Mouse (Mus musculus) monocyte, adult 2 months (primary cell): ENCODE results near the gene Gm49325.

Source experiments
- DNase-seq, 2 experiments: peaks; one replicate each; pipeline ENCODE4 v3.0.0; 2022; ENCODE audit warnings: low spot score in 2 of 2, low read depth in 1 of 2

Gm49325 gene

DNA sequence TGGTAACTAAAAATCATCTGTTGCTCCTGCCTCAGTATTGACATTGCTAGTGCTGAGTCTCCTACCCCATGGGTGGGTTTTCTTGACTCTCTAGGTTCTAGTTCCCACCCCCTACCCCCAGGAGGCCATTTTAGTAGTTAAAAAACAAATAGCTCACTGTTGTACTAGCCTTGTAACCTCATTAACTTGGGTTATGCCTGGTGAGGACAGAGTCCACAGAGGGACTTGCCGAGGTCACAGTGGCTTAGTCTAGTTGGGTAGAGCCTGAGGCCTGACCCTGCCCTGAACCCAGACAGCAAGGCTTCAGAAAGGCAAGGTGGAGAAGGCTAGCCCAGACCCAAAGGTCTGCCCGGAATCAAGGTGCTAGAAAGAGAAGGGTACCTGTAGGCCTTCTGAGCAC lies 18.0 kb upstream of the Gm49325 start:
- DNase-seq: no peak

- no peak for DNase-seq
Measured at GRCm38 (mm10) chr10:77589117-77589516, 16.9 kb upstream of the Gm49325 start.

DNA sequence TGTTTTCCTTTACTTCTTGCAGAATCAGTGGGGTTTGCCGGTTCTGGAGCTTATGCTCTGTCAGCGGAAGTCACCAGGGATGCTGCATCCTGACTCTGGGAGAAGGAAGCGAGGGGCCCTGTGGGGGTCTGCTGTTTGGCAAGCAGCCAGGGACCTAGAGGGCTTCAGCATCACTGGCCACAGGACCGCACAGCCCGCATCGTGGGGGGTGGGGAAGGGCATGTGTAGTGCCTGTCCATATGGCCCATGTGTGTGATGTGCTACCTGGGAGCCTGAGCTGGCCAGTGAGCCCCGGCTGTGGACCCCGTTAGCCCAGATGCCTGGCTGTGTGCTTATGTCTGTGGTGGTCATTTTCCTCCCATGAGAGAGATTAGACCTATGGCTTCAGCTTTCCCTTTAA lies 16.2 kb upstream of the Gm49325 start:
- DNase-seq: no peak

GRCm38 (mm10) chr10:77590812-77591211 lies 15.2 kb upstream of the Gm49325 start:
- peak in 1 of 2 experiments; percentile 14 for DNase-seq

- no peak for DNase-seq
Measured at GRCm38 (mm10) chr10:77591546-77591945, 14.5 kb upstream of the Gm49325 start.

- DNase-seq: no peak
Measured at GRCm38 (mm10) chr10:77596060-77596459, 9.9 kb upstream of the Gm49325 start.

- DNase-seq: no peak
Measured at GRCm38 (mm10) chr10:77603021-77603420, 3.0 kb upstream of the Gm49325 start.

- no peak for DNase-seq
Measured at GRCm38 (mm10) chr10:77604111-77604510, 1.9 kb upstream of the Gm49325 start.

DNA sequence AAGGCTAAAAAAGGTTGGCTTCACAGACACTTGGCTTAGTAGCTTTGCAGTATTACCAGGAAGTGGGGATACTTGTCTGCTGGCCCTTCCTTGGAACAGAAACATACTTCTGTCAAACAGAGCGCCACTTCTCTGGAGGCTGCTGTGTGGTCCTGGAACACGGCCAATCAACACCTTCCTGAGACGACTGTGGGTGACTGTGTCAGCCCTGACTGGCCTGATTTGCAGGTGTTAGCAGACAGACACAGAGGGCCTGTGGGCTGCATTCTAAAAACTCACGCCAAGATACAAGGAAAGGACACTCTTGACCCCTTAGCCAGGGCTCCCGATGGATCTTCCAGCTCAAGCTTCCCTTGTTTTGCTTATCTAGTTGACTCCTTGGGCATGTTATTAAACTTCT lies 1.0 kb upstream of the Gm49325 start:
- DNase-seq: no peak

- DNase-seq: no peak
Measured at GRCm38 (mm10) chr10:77605368-77605767, 629 bp upstream of the Gm49325 start.

- peak in 1 of 2 experiments; percentile 18 for DNase-seq
Measured at GRCm38 (mm10) chr10:77606855-77607254, 858 bp downstream of the Gm49325 start.

- DNase-seq: no peak
Measured at GRCm38 (mm10) chr10:77607441-77607840, 1.4 kb downstream of the Gm49325 start.

DNA sequence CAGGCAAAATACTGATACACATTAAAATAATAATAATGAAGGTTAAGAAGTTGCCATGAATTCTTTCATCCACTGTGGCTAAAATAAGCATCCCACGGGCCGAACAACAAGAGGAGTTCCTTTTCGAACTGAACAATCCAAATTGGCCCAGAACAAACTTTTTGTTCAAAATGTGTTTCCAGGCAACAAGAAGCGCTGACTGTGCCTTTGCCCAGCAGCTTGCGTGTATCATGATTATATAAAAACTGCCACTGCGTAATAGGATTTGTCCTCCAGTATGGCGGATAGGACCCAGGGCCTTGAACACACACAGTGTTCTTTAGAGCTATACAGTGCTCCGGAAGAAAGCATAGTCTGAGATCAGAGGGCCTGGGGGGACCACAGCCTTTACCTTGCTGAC lies 2.6 kb downstream of the Gm49325 start:
- no peak for DNase-seq

DNA sequence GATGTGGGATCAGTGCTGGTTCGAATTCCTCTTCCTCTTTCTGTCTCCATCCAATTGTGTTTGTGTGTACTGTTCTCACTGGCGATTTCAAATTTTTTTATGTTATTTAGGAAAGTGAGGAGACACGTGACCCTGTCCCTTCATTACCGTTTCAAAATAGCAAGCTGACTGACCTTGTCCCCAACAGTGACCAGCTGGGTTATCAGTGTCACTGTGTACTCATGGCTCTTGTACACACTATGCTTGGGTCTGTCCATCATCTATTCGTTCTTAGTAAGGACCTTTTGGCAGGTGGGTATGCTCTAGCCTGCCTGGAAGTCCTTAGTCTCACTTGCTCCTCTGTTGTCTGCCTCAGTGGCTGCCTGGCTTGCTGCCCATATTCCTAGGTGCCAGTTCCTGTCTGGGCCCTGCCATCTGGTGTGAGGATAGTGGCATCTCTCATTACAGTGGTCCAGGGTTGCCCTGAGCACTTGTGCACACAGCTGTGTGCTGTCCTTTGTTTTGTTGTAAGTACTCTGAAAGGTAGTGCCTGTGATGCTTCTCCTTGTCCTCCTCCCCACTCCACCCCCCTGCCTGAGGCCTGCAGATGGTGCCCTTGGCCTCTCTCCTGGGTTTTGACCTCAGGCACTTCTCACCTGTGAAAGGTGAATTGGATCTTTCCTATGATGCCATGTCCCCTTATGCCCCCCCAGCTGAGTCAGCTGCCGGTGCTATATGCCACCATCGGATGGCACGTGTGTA lies 4.4 kb downstream of the Gm49325 start:
- DNase-seq: no peak

GRCm38 (mm10) chr10:77613409-77613808 lies 7.4 kb downstream of the Gm49325 start:
- DNase-seq: no peak

- no peak for DNase-seq
Measured at GRCm38 (mm10) chr10:77615647-77616046, 9.7 kb downstream of the Gm49325 start.

GRCm38 (mm10) chr10:77616166-77616565 lies 10.2 kb downstream of the Gm49325 start:
- DNase-seq: no peak

- DNase-seq: no peak
Measured at GRCm38 (mm10) chr10:77616926-77617325, 10.9 kb downstream of the Gm49325 start.

GRCm38 (mm10) chr10:77621546-77621945 lies 15.5 kb downstream of the Gm49325 start:
- DNase-seq: no peak

DNA sequence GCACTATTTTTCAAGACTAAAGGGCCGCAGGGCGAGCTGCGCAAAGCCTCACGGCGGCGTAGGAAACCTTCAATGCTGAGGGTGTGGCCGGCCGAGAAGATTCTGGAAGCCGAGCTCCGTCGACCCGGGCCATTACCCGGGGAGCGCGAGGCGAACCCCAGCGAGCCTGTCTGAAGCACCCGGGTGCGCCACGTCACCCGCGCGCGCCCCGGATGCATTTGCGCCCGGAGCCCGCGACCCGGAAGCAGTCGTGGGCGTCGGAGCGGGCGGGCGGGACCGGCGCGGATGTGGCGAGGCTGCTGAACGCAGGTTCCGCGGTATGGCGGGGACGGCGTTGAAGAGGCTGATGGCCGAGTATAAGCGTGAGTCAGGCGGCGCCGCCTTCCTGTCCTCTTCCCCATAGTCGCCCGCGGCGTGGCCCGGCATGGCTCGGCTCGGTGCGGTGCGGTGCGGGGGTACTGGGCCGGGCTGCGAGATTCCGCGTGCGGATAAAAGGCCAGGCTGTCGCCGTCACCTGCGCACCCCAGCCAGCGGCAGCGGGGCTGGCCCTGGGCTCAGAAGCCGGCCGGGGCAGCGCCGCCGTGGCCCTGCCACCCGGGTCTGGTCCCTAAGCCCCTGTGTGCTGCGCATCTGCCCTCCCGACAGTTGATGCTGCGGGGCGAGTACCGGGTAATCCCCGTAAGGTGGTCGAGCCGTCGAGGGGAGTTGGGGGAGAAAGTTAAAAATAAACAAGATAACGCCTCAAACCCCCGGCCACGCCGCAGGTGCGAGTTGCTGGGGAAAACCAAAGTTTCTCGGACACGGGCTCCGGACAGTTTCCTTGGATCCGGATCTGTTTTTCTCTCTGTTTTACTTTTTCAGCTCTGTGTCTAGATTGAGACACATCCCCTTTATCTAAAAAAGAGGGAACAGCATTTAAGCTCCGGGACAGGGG lies 16.3 kb downstream of the Gm49325 start, which contains the start of gene Ube2g2:
Ube2g2 (plus strand) TSS at position 221 of the 934 bp plus-strand sequence.
- DNase-seq: peak; percentile 68 to 87

- DNase-seq: no peak
Measured at GRCm38 (mm10) chr10:77623069-77623492, 17.1 kb downstream of the Gm49325 start.
